Mouse (Mus musculus): ENCODE data around the gene Prkch. TPM values are rescaled to one million over a fixed set of nuclear protein-coding genes. Genes with fewer than 3 reads are reported as not detected.

Gene Prkch
- total RNA-seq, 2 experiments from 2014 or later = 19.1 to 19.5 TPM

GRCm38 (mm10) chr12:73608065-73608397, 23.4 kb downstream of the Prkch start:
- no peak for DNase-seq
- intact Hi-C loops (cut with DNase I) = no loop called here

GRCm38 (mm10) chr12:73609262-73609661, 24.7 kb downstream of the Prkch start:
- intact Hi-C loops (cut with DNase I) = no loop called here
- no peak for DNase-seq

- no peak for DNase-seq
- intact Hi-C loops (cut with DNase I) = no loop called here
Observed at GRCm38 (mm10) chr12:73609676-73610545, 25.3 kb downstream of the Prkch start.

GRCm38 (mm10) chr12:73610831-73611370, 26.3 kb downstream of the Prkch start:
- intact Hi-C loops (cut with DNase I) = no loop called here

GRCm38 (mm10) chr12:73611741-73612140, 27.1 kb downstream of the Prkch start:
- intact Hi-C loops (cut with DNase I) = loop anchor here (2.0 kb wide), 1 partner anchor 27 kb away; the partner anchor contains the start of gene Prkch
- DNase-seq = no peak

More at GRCm38 (mm10) chr12:73610831-73611370, 26.3 kb downstream of the Prkch start:
- DNase-seq = no peak

- no peak for DNase-seq
- intact Hi-C loops (cut with DNase I) = loop anchor here (2.0 kb wide), 1 partner anchor 28 kb away; the partner anchor contains the start of gene Prkch
Observed at GRCm38 (mm10) chr12:73613183-73613582, 28.6 kb downstream of the Prkch start.

GRCm38 (mm10) chr12:73617652-73618051, 33.1 kb downstream of the Prkch start:
- intact Hi-C loops (cut with DNase I) = no loop called here
- peak in 1 of 2 experiments; percentile 57 for DNase-seq

- DNase-seq = no peak
- intact Hi-C loops (cut with DNase I) = no loop called here
Observed at GRCm38 (mm10) chr12:73625277-73626032, 40.9 kb downstream of the Prkch start.

- DNase-seq = no peak
- intact Hi-C loops (cut with DNase I) = no loop called here
Observed at GRCm38 (mm10) chr12:73627902-73628301, 43.3 kb downstream of the Prkch start.

GRCm38 (mm10) chr12:73630596-73630995, 46.0 kb downstream of the Prkch start:
- no peak for DNase-seq
- intact Hi-C loops (cut with DNase I) = loop anchor here (5.0 to 10.0 kb wide), 2 partner anchors 38 to 54 kb away; no protein-coding TSS in a partner anchor

- intact Hi-C loops (cut with DNase I) = loop anchor here (5.0 to 10.0 kb wide), 2 partner anchors 39 to 54 kb away; no protein-coding TSS in a partner anchor
- DNase-seq = no peak
Observed at GRCm38 (mm10) chr12:73631148-73631547, 46.6 kb downstream of the Prkch start.

- intact Hi-C loops (cut with DNase I) = loop anchor here (5.0 to 10.0 kb wide), 2 partner anchors 40 to 52 kb away; no protein-coding TSS in a partner anchor
- no peak for DNase-seq
Observed at GRCm38 (mm10) chr12:73632671-73633244, 48.2 kb downstream of the Prkch start.

- no peak for DNase-seq
- intact Hi-C loops (cut with DNase I) = loop anchor here (5.0 to 10.0 kb wide), 2 partner anchors 41 to 51 kb away; no protein-coding TSS in a partner anchor
Observed at GRCm38 (mm10) chr12:73633707-73634106, 49.1 kb downstream of the Prkch start.

GRCm38 (mm10) chr12:73639571-73639970, 55.0 kb downstream of the Prkch start:
- intact Hi-C loops (cut with DNase I) = loop anchor here (10.0 kb wide), 1 partner anchor 45 kb away; no protein-coding TSS in a partner anchor
- DNase-seq = no peak

GRCm38 (mm10) chr12:73641183-73641582, 56.6 kb downstream of the Prkch start:
- DNase-seq = no peak
- intact Hi-C loops (cut with DNase I) = no loop called here

GRCm38 (mm10) chr12:73645216-73645615, 60.6 kb downstream of the Prkch start:
- no peak for DNase-seq

GRCm38 (mm10) chr12:73647686-73648085, 63.1 kb downstream of the Prkch start:
- intact Hi-C loops (cut with DNase I) = no loop called here
- no peak for DNase-seq

More at GRCm38 (mm10) chr12:73645216-73645615, 60.6 kb downstream of the Prkch start:
- intact Hi-C loops (cut with DNase I) = no loop called here

GRCm38 (mm10) chr12:73656568-73657204, 72.1 kb downstream of the Prkch start:
- intact Hi-C loops (cut with DNase I) = no loop called here
- no peak for DNase-seq

GRCm38 (mm10) chr12:73663421-73663820, 78.8 kb downstream of the Prkch start:
- intact Hi-C loops (cut with DNase I) = no loop called here
- DNase-seq = no peak

GRCm38 (mm10) chr12:73666701-73667100, 82.1 kb downstream of the Prkch start:
- no peak for DNase-seq
- intact Hi-C loops (cut with DNase I) = no loop called here

Data from heart, postnatal 36 days (tissue).